Mouse (Mus musculus) cerebellum, adult (tissue): ENCODE measurements around the gene Asf1b.

ENCODE experiments used
- ATAC-seq: cut with Nextera tagmentation; 2 replicates; pipeline ENCODE4 v1.9.2; 2017; ENCODE audit warnings: mild to moderate bottlenecking, moderate library complexity, mixed read lengths; ENCODE audit not compliant: insufficient number of reproducible peaks, low FRiP score, low TSS enrichment

Asf1b gene

GRCm38 (mm10) chr8:83955106-83955957, at the start of gene Asf1b, which contains the start of gene Gm10644:
Asf1b (plus strand) TSS chr8:83955507.
Gm10644 (minus strand) TSS chr8:83955205.
- ATAC-seq = peak; percentile 99

GRCm38 (mm10) chr8:83908583-83908982, 46.7 kb upstream of the Asf1b start:
- no peak for ATAC-seq

DNA sequence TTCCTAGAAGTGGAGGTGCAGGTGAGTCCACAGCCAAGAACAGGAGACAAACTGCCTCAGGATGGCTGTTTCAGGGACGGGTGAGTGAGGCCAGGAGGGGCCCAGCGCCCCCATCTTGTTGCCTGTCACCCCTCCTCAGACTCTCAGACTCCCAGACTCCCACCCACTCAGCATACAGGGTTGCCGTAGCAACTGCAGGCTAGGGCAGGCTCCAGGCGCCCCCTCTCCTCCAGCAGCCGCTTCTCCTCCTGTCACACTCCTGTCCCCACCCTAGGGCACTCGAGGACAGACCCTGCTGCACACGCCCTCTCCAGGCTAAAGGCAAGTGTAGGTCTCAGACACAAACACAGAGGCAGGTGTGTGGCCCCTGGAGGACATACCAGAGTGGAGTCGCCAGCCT, 46.0 kb upstream of the Asf1b start:
- ATAC-seq = no peak

- no peak for ATAC-seq
Observed at GRCm38 (mm10) chr8:83911809-83912731, 43.2 kb upstream of the Asf1b start.

GRCm38 (mm10) chr8:83914232-83914631, 41.1 kb upstream of the Asf1b start:
- ATAC-seq = no peak

GRCm38 (mm10) chr8:83914860-83915259, 40.4 kb upstream of the Asf1b start:
- ATAC-seq = no peak

GRCm38 (mm10) chr8:83916015-83916414, 39.3 kb upstream of the Asf1b start:
- ATAC-seq = peak; percentile 36; the same call in 1 of the 2 replicates

DNA sequence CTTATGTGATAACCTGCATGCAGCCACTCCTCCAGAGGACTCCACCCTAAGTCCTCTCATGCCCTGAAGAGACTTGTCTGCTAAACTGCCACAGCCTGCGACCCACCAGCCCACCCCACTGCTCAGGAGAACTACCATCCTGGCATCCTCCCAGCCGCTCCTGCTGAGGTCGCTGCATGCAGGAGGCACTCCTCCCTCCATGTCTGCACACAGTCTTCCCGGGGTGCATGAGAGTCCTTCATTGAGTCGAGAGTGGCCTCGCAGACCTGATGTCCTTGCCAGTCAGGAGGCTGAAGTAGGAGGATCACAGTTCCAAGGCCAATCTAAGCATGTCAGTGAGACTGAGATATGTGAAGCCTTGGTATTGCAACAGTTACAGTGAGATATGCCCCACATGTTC, 37.7 kb upstream of the Asf1b start:
- no peak for ATAC-seq

DNA sequence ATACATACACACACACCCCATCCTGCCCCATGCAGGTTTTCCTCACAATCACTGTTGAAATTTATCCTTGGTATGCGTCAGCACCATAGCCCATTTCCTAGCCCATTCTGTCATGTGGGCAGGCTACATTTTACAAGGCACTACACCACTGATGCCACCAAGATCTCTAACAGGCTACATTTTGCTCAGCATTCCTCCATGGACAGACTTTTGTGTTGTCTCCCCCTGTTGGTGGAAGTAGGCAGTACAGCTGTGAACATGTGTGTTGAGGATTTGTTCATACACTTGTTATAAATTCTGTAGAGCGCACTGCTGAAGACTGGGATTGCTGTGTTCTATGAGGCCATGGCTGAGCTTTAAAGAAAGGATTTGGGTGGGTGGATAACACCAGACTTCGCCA, 33.7 kb upstream of the Asf1b start:
- peak; percentile 42; the same call in 1 of the 2 replicates for ATAC-seq

GRCm38 (mm10) chr8:83922727-83923126, 32.6 kb upstream of the Asf1b start:
- no peak for ATAC-seq

DNA sequence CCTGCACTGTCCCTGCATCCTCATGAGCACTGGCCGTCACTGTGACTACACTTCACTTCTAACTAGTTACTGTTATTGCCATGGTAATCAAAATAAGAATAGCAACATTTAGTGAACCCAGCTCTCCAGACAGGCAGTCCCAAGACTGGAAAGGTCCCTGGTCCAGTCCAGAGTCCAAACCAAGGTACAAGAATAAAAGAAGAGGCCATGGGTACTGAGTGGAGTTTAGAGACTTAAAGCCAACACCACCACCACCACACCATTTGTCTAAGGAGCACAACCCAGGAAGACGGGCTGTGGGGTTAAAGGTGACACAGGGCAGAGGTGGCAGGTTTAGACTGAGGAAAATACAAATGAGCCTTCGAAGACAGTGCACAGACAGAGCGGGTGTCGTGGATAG, 30.7 kb upstream of the Asf1b start:
- no peak for ATAC-seq

DNA sequence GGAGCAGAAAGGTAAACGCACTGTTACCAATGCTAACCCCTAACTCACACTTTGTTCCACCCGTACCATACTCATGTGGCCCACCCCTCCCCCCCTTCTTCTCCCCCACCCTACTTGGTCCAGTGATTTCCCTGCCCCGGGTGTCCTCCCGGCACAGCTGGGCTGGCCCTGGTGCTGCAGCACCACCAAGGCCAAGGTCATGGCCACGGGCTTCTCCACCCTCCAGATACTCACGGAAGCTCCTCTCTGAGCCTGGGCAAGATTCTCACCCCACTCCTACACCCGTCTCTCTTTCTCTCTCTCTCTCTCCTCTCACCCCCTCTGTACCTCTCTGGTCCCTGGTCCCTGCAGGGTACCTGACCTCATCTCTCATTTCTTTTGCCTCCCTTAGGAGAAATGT, 29.0 kb upstream of the Asf1b start:
- no peak for ATAC-seq

GRCm38 (mm10) chr8:83934222-83934621, 21.1 kb upstream of the Asf1b start:
- ATAC-seq = no peak

GRCm38 (mm10) chr8:83934994-83935393, 20.3 kb upstream of the Asf1b start:
- no peak for ATAC-seq

DNA sequence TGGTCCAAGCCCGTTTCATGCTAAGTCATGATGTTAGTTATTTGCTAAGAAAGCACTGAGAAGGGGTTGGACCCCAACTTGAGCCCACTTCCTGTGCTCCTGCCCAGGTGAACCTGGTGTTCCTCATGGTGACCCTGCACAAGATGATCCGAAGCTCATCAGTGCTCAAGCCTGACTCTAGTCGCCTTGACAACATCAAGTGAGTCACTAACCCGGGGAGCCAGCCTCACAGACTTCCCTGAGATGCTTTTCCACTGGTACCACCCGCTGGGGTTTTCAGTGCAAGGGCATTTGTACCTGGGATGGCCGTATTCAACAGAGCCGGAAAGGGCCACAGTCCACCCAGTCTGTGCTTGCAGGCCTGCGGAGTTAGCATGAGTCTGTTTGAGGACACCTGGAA, 19.9 kb upstream of the Asf1b start:
- no peak for ATAC-seq

DNA sequence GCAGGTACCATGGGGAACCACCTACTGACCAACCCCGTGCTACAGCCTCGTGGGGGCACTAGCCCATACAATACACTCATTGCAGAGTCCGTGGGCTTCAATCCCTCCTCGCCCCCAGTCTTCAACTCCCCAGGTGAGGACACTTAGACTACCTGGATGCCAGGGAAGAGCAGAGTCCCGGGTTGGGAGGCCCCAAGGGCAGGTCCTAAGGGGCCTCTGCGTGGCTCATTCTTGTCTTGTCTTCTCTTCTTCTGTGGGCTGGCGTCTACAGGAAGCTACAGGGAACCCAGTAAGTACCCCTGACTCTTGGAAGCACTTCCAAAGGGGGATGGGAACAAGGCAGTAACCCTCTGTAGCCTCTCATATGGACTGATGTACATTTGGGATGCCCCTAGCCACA, 17.7 kb upstream of the Asf1b start:
- ATAC-seq = no peak

GRCm38 (mm10) chr8:83938330-83938729, 17.0 kb upstream of the Asf1b start:
- no peak for ATAC-seq

GRCm38 (mm10) chr8:83941066-83941677, 14.1 kb upstream of the Asf1b start:
- ATAC-seq = no peak

DNA sequence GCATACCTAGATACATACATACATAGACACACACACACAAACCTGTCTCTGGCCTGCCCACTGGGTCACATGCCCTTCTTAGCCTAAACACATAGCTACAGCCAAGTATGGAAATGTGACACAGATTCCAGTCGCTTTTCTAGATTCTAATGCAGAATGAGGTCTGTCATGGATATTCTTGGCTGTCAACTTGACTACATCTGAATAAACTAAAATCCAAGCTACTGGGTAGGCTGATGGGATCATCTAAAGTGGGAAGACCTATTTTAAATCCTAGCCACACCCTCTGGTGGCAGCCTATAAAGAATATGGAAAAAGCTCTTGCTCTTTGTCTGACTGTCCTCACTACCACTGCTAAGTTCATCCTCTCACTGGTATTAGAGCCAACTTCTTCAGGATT, 12.9 kb upstream of the Asf1b start:
- no peak for ATAC-seq

DNA sequence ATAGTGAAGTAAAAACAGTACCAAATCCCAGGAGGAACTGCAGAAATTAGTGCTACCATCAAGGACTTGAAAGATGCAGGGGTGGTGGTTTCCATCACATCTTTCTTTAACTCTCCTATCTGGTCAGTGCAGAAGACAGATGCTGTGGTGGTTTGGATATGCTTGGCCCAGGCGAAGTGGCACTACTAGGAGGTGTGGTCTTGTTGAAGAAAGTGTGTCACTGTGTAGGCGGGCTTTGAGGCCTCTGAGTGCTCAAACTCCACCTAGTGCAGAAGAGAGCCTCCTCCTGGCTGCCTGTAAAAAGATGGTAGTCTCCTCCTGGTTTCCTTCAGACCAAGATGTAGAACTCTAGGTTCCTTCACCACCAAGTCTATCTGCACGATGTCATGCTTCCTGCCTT, 9.8 kb upstream of the Asf1b start:
- ATAC-seq = no peak

- ATAC-seq = no peak
Observed at GRCm38 (mm10) chr8:83954749-83955105, 580 bp upstream of the Asf1b start.
